Mouse (Mus musculus) limb, embryonic 14.5 days (tissue): Measurements from ENCODE around the gene Nanos3. TPM values are rescaled to one million over a fixed set of nuclear protein-coding genes. Genes with fewer than 3 reads are reported as not detected.
A peak's percentile ranks its signal among the peaks of the same experiment; 100 is the strongest.

Source experiments
- ATAC-seq: fragments of 200-750 bp; cut with Nextera tagmentation; 2 replicates; pipeline ENCODE4 v1.8.0; 2017; ENCODE audit warnings: low read depth, moderate number of reproducible peaks, moderate TSS enrichment; ENCODE audit not compliant: low FRiP score
- DNase-seq: peaks from one replicate; pipeline ENCODE4 v3.0.0-alpha.2; 2015; ENCODE audit warnings: low spot score
- H3K27ac ChIP-seq: fragments of 300-500 bp; sonication (generic); replicated peaks from 2 replicates; pipeline ENCODE4 v1.5.1; 2014; ENCODE audit warnings: low read depth, mild to moderate bottlenecking, low read length, moderate library complexity, mixed read lengths
- H3K27me3 ChIP-seq: fragments of 300-500 bp; sonication (generic); 2 replicates; pipeline ENCODE4 v1.6.1; 2014; ENCODE audit warnings: low read length, mixed read lengths; ENCODE audit not compliant: control insufficient read depth, insufficient read depth
- H3K36me3 ChIP-seq: fragments of 300-500 bp; sonication (generic); 2 replicates; pipeline ENCODE4 v1.6.1; 2014; ENCODE audit warnings: mild to moderate bottlenecking, low read length, moderate library complexity, mixed read lengths; ENCODE audit not compliant: control insufficient read depth, insufficient read depth
- H3K4me1 ChIP-seq: fragments of 300-500 bp; sonication (generic); 2 replicates; pipeline ENCODE4 v1.6.1; 2014; ENCODE audit warnings: antibody characterized with exemption, low read length, mixed read lengths; ENCODE audit not compliant: control insufficient read depth, insufficient read depth
- H3K4me2 ChIP-seq: fragments of 300-500 bp; sonication (generic); replicated peaks from 2 replicates; pipeline ENCODE4 v1.6.1; 2014; ENCODE audit warnings: low read depth, mild to moderate bottlenecking, low read length, moderate library complexity; ENCODE audit not compliant: severe bottlenecking
- H3K4me3 ChIP-seq: fragments of 300-500 bp; sonication (generic); replicated peaks from 2 replicates; pipeline ENCODE4 v1.5.1; 2014; ENCODE audit warnings: low read length
- H3K9ac ChIP-seq: fragments of 300-500 bp; sonication (generic); 2 replicates; pipeline ENCODE4 v1.6.1; 2014; ENCODE audit warnings: mild to moderate bottlenecking, low read depth, low read length, moderate library complexity; ENCODE audit not compliant: severe bottlenecking
- H3K9me3 ChIP-seq: fragments of 300-500 bp; sonication (generic); 2 replicates; pipeline ENCODE4 v1.6.1; 2016; ENCODE audit warnings: low read length; ENCODE audit not compliant: control insufficient read depth
- POLR2A ChIP-seq: fragments of 200-500 bp; IDR thresholded peaks from 2 replicates; pipeline ENCODE4 v1.8.0; 2012; ENCODE audit warnings: inconsistent platforms, mild to moderate bottlenecking, moderate library complexity, borderline replicate concordance; ENCODE audit not compliant: insufficient read depth, insufficient read length; ENCODE audit errors: extremely low read depth
- WGBS: fragments of 180-500 bp; shearing (Covaris S2); extraction: QIAGEN DNeasy Blood & Tissue Kit; methylation state at CpG from one replicate; pipeline ENCODE4 v1.1.7; 2014; 5-methylcytosine and 5-hydroxymethylcytosine counted together
- polyA plus RNA-seq, 2 experiments: library from polyadenylated mRNA; depleted of rRNA in 1 of 2; stranded (reverse) in 1 of 2; unstranded in 1 of 2; fragments of >200 nt; fragmentation: Nextera tagmentation in 1 of 2; extraction: Ambion mirVana in 1 of 2; gene quantifications; 2 replicates each; pipeline versions ENCODE4 v1.2.1 to v1.2.3; 2012 to 2014

Nanos3 gene
- polyA plus RNA-seq, 2 experiments: 3.0 to 5.8 TPM

DNA sequence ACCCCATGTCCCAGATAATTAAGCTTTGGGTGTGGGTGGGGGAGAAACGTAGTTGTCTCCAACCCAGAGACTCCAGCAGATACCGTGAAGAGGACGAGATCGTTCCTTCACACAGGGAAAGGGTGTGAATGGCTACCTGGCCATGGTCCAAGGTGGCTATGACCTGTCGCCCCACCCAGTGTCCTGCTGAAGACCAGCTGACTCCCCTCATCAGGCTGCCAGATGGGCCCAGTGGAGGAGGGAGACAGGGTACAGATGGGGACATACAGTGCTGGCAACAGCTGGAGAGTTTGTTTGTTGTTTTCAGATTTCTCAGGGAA is 36.5 kb downstream of the Nanos3 start:
- Histone ChIP-seq H3K4me2 (no peak overlapping the region), H3K9me3 (no peaks in the 10 kb centered on the region), H3K27me3 (no peaks in the 10 kb centered on the region), H3K4me3 (peak overlapping the region; percentile 65; the same call in 1 of the 2 replicates), H3K36me3 (peaks cover 10% of the 10 kb centered on the region), H3K9ac (no peak overlapping the region), H3K4me1 (peaks cover 14% of the 10 kb centered on the region), H3K27ac (no peak overlapping the region)
- DNase-seq (no peak), ATAC-seq (no peak)
- no peak for TF ChIP-seq POLR2A
- 92% methylated on average over 5 of the region's 5 CpGs for WGBS

DNA sequence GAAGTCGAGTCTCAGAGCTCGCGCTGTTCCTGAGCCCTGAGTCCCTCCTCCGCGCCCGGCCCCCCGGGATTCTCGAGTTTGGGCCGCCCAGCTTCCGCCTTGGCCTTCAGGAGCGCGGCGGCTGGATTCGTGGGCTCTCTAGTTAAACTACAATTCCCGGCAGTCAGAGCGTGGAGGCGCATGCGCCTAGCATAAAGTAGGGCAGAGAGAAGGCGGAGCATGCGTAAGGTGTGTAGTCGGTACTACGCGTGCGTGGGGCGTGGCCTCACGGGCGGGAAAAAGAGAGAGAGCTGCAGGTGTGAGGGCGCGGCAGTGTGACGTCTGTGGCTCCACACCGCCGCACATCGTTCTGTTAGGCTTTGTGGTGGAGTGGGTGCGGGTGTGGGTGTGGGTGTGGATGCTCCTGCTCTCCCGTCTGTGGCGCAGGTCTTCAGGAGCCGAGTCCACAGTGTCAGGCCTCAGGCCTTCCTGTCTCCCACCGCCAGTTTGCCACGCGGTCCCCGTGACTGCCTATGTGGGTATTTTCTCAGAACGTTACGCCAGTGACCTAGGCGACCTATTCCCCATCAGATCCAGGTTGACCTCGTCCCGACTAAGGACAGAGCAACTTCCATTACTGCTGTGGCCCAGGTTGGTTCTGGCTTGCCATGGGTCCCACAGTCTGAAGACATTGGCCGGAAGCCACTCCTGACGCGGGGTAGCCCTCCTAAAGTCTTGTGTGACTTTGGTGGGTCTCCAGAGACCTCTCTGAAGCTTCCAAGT is 37.1 kb downstream of the Nanos3 start, which contains the start of the genes Cc2d1a and 4930432K21Rik:
Gene Cc2d1a, minus strand, starts transcription at position 168 of the 762 bp plus-strand sequence.
Gene 4930432K21Rik, plus strand, starts transcription at position 257 of the 762 bp plus-strand sequence.
- TF ChIP-seq POLR2A: peak; percentile 61; the same call in 1 of the 2 replicates
- peak within 1 kb of the TSS; percentile 83 for H3K4me2 ChIP-seq
- ATAC-seq: peak; percentile 95
- peaks cover 14% of the 10 kb centered on the region for H3K4me1 ChIP-seq
- H3K27ac ChIP-seq: 0 out of 2 replicates have a peak within 1 kb of the TSS, but pooled peaks have one; percentile 26
- peak within 1 kb of the TSS; percentile 65 for H3K4me3 ChIP-seq
- 19% methylated on average over 48 of the region's 49 CpGs for WGBS
- H3K9me3 ChIP-seq: no peaks in the 10 kb centered on the region
- peaks cover 16% of the 10 kb centered on the region for H3K36me3 ChIP-seq
- H3K27me3 ChIP-seq: no peaks in the 10 kb centered on the region
- H3K9ac ChIP-seq: peak within 1 kb of the TSS; percentile 78
- DNase-seq: peak; percentile 97

DNA sequence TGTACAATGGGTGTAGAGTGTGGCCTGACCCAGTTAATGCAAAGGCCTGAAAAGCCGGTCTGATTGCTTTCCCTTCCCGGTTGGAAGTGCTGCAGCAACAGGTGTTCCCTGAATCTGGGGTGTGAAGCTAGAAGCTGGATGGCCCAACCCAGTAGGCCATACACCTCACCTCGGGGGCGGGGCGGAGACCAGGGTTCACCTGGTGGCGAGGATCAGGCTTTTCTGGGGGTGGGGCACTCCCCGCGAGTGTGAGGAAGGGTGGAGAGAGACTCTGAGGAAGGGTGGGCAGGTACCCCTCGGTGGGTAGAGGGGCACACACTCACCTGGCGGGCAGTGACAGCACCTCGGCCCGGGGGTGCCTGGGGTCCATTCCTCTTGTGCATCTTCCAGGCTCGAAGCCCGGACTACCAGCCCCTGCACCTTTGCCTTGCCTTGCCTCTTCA is 37.7 kb downstream of the Nanos3 start:
- H3K9me3 ChIP-seq: no peaks in the 10 kb centered on the region
- H3K27ac ChIP-seq: 0 out of 2 replicates have a peak overlapping the region, but pooled peaks have one; percentile 26
- H3K9ac ChIP-seq: peak overlapping the region; percentile 78
- H3K27me3 ChIP-seq: no peaks in the 10 kb centered on the region
- TF ChIP-seq POLR2A: no peak
- peaks cover 14% of the 10 kb centered on the region for H3K4me1 ChIP-seq
- H3K4me3 ChIP-seq: peak overlapping the region; percentile 65
- peak overlapping the region; percentile 83 for H3K4me2 ChIP-seq
- H3K36me3 ChIP-seq: peaks cover 22% of the 10 kb centered on the region
- DNase-seq (peak; percentile 44), ATAC-seq (peak; percentile 27; the same call in 1 of the 2 replicates)
- 6% methylated on average over 14 of the region's 14 CpGs for WGBS

DNA sequence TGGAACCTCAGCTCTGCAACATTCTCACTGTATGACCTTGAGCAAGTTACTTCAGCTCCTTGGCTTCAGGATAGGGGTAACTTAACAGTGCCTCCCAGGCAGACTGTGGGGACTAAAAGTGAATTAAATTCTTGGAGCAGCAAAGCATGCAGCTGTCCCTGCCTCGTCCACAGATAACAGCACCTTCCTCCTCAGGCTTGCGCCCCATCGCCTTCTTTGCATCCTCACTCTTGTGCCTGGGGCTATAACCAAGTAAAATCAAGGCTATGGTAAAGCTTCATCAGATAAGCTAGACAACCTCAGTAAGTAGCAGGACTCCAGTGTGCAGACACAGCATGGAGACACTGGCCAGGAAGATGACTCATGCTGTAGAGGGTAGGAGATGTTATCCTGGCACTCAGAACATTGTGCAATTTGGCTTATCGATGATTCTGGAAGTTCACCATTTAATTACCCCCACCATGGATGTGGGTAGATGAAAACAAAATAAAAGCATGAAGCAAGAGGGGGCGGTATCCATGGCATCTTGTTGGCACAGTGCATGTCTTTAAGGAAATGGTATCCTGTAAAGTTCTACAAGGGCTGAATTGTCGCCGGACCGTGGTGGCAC is 40.3 kb downstream of the Nanos3 start:
- H3K4me3 ChIP-seq: no peak overlapping the region
- DNase-seq: no peak
- H3K4me2 ChIP-seq: no peak overlapping the region
- no peaks in the 10 kb centered on the region for H3K27me3 ChIP-seq
- no peaks in the 10 kb centered on the region for H3K9me3 ChIP-seq
- no peak for TF ChIP-seq POLR2A
- WGBS: 90% methylated on average over 8 of the region's 8 CpGs
- ATAC-seq: no peak
- H3K27ac ChIP-seq: no peak overlapping the region
- peaks cover 14% of the 10 kb centered on the region for H3K4me1 ChIP-seq
- no peak overlapping the region for H3K9ac ChIP-seq
- H3K36me3 ChIP-seq: peaks cover 48% of the 10 kb centered on the region

DNA sequence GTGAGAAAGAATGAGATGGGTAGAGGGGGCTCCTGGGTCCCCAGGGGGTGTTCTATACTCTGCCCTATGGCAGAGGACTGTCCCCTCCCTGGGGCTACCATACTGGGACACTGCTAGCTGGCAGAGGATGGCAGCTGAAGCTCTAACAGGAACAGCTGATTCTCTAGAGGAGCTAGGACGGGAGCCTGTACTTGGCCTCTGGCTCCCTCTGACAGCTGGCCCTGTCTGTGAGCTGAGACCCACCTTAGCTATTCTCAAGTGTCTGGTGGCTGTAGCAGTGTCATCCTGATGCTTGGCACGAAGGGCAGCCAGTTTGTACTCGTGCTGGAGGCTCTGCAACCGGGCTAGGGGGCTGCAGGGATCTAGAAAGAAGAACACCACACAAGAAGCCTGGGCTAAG is 44.2 kb downstream of the Nanos3 start:
- no peak overlapping the region for H3K4me3 ChIP-seq
- peaks cover 86% of the 10 kb centered on the region for H3K36me3 ChIP-seq
- no peak for TF ChIP-seq POLR2A
- H3K27ac ChIP-seq: no peak overlapping the region
- no peak overlapping the region for H3K4me2 ChIP-seq
- DNase-seq (no peak), ATAC-seq (0 out of 2 replicates have a peak, but pooled peaks have one; percentile 8)
- no peaks in the 10 kb centered on the region for H3K9me3 ChIP-seq
- H3K27me3 ChIP-seq: no peaks in the 10 kb centered on the region
- WGBS: 78% methylated on average over 4 of the region's 4 CpGs
- no peaks in the 10 kb centered on the region for H3K4me1 ChIP-seq
- no peak overlapping the region for H3K9ac ChIP-seq
